Mouse (Mus musculus) spleen, adult 10 weeks (tissue): ENCODE measurements around the gene Tnfrsf11a. TPM values are rescaled to one million over a fixed set of nuclear protein-coding genes. Genes with fewer than 3 reads are reported as not detected.

ENCODE experiments used
- polyA plus RNA-seq: library from polyadenylated mRNA; stranded (reverse); fragments of 350-450 nt; fragmentation: Illumina TruSeq; extraction: RNeasy Lipid Tissue Mini Kit (QIAGEN cat#74804); gene quantifications from one replicate; pipeline ENCODE4 v1.2.3, GENCODE M21; 2015; ENCODE audit warnings: low replicate concordance; ENCODE audit not compliant: insufficient read depth

The Tnfrsf11a gene
- polyA plus RNA-seq: 7.5 TPM

GRCm38 (mm10) chr1:105780457-105781364 is at the start of gene Tnfrsf11a:
Tnfrsf11a (plus strand) TSS chr1:105780718.

Other genes starting within 250 kb of the Tnfrsf11a start
- gene Pign, start 117.0 kb upstream of the Tnfrsf11a start, polyA plus RNA-seq: 25.5 TPM
- gene Relch, start 116.9 kb upstream of the Tnfrsf11a start, polyA plus RNA-seq: 78.9 TPM
- 46.3 TPM for gene Zcchc2, start 209.7 kb downstream of the Tnfrsf11a start, polyA plus RNA-seq